Mouse (Mus musculus) hindbrain, embryonic 10.5 days (tissue): Measurements from ENCODE around the gene Gm28998. TPM values are rescaled to one million over a fixed set of nuclear protein-coding genes. Genes with fewer than 3 reads are reported as not detected.
"Not testable (repeated sequence)": the region's sequence is repeated elsewhere in the genome, so short reads cannot be mapped to it uniquely, and the experiment has no call there.

Experiments
- DNase-seq: peaks from one replicate; pipeline ENCODE4 v3.0.0-alpha.2; 2017; ENCODE audit warnings: low spot score
- H3K27ac ChIP-seq: fragments of 300-500 bp; sonication (generic); 2 replicates; pipeline ENCODE4 v1.5.1; 2016; ENCODE audit warnings: mild to moderate bottlenecking, moderate library complexity
- H3K27me3 ChIP-seq: fragments of 300-500 bp; sonication (generic); 2 replicates; pipeline ENCODE4 v1.6.1; 2016; ENCODE audit warnings: mild to moderate bottlenecking; ENCODE audit not compliant: poor library complexity, insufficient read depth, severe bottlenecking
- H3K36me3 ChIP-seq: fragments of 300-500 bp; sonication (generic); 2 replicates; pipeline ENCODE4 v1.6.1; 2016; ENCODE audit warnings: mild to moderate bottlenecking, moderate library complexity
- H3K4me1 ChIP-seq: fragments of 300-500 bp; sonication (generic); replicated peaks from 2 replicates; pipeline ENCODE4 v1.6.1; 2016; ENCODE audit warnings: mild to moderate bottlenecking
- H3K4me3 ChIP-seq: fragments of 300-500 bp; sonication (generic); 2 replicates; pipeline ENCODE4 v1.5.1; 2016; ENCODE audit warnings: mild to moderate bottlenecking, moderate library complexity
- H3K9me3 ChIP-seq: fragments of 300-500 bp; sonication (generic); 2 replicates; pipeline ENCODE4 v1.6.1; 2016; ENCODE audit warnings: mild to moderate bottlenecking, moderate library complexity
- WGBS: fragments of 180-500 bp; shearing (Covaris S2); methylation state at CpG from one replicate; pipeline ENCODE4 v1.1.7; 2016; 5-methylcytosine and 5-hydroxymethylcytosine counted together
- polyA plus RNA-seq: library from polyadenylated mRNA; unstranded; fragments of >200 nt; fragmentation: Nextera tagmentation; extraction: Ambion mirVana; gene quantifications from 2 replicates; pipeline ENCODE4 v1.2.1, GENCODE M21; 2016

Gm28998 gene
- polyA plus RNA-seq = not detected in 2 replicates

- not testable (repeated sequence) for H3K9me3 ChIP-seq, H3K4me1 ChIP-seq, H3K4me3 ChIP-seq, H3K27ac ChIP-seq, H3K36me3 ChIP-seq, H3K27me3 ChIP-seq, DNase-seq
- no CpG with 5 or more reads among the region's 8 CpGs for WGBS
These were observed at the start of gene Gm28998 for GRCm38 (mm10) chrY:7253487-7253886. Gene Gm28998 (plus strand): TSS chrY:7253787.

Other genes with a start within 250 kb of the Gm28998 start
- not detected in 2 replicates for gene Gm21244, start 84.5 kb upstream of the Gm28998 start, polyA plus RNA-seq
- not detected in 2 replicates for gene Gm21788, start 151.2 kb downstream of the Gm28998 start, polyA plus RNA-seq